Mouse (Mus musculus) neural tube, embryonic 13.5 days (tissue): ENCODE data around the gene Bcl2. TPM values are rescaled to one million over a fixed set of nuclear protein-coding genes. Genes with fewer than 3 reads are reported as not detected.

ENCODE experiments used
- ATAC-seq: fragments of 200-750 bp; cut with Nextera tagmentation; 2 replicates; pipeline ENCODE4 v1.8.0; 2017; ENCODE audit warnings: low read depth, mild to moderate bottlenecking, moderate TSS enrichment, moderate library complexity
- H3K27ac ChIP-seq: fragments of 300-500 bp; sonication (generic); replicated peaks from 2 replicates; pipeline ENCODE4 v1.5.1; 2015; ENCODE audit warnings: moderate library complexity, mild to moderate bottlenecking, inconsistent platforms
- H3K27me3 ChIP-seq: fragments of 300-500 bp; sonication (generic); 2 replicates; pipeline ENCODE4 v1.6.1; 2015; ENCODE audit warnings: mild to moderate bottlenecking, inconsistent platforms
- H3K36me3 ChIP-seq: fragments of 300-500 bp; sonication (generic); 2 replicates; pipeline ENCODE4 v1.6.1; 2015; ENCODE audit warnings: mild to moderate bottlenecking, inconsistent platforms
- H3K4me1 ChIP-seq: fragments of 300-500 bp; sonication (generic); replicated peaks from 2 replicates; pipeline ENCODE4 v1.6.1; 2015; ENCODE audit warnings: inconsistent platforms
- H3K4me2 ChIP-seq: fragments of 300-500 bp; sonication (generic); 2 replicates; pipeline ENCODE4 v1.6.1; 2015; ENCODE audit warnings: inconsistent platforms, mild to moderate bottlenecking, moderate library complexity
- H3K4me3 ChIP-seq: fragments of 300-500 bp; sonication (generic); 2 replicates; pipeline ENCODE4 v1.5.1; 2015; ENCODE audit warnings: mild to moderate bottlenecking, inconsistent platforms
- H3K9ac ChIP-seq: fragments of 300-500 bp; sonication (generic); 2 replicates; pipeline ENCODE4 v1.6.1; 2015; ENCODE audit warnings: moderate library complexity, mild to moderate bottlenecking, inconsistent platforms
- H3K9me3 ChIP-seq: fragments of 300-500 bp; sonication (generic); 2 replicates; pipeline ENCODE4 v1.6.1; 2016; ENCODE audit warnings: inconsistent platforms
- WGBS: fragments of 180-500 bp; shearing (Covaris S2); methylation state at CpG from one replicate; pipeline ENCODE4 v1.1.7; 2015; 5-methylcytosine and 5-hydroxymethylcytosine counted together
- polyA plus RNA-seq: library from polyadenylated mRNA; unstranded; fragments of >200 nt; fragmentation: Nextera tagmentation; extraction: Ambion mirVana; gene quantifications from 2 replicates; pipeline ENCODE4 v1.2.1, GENCODE M21; 2015

Gene Bcl2
- polyA plus RNA-seq, 1 experiment from 2014 or later, result 14.9 TPM

DNA sequence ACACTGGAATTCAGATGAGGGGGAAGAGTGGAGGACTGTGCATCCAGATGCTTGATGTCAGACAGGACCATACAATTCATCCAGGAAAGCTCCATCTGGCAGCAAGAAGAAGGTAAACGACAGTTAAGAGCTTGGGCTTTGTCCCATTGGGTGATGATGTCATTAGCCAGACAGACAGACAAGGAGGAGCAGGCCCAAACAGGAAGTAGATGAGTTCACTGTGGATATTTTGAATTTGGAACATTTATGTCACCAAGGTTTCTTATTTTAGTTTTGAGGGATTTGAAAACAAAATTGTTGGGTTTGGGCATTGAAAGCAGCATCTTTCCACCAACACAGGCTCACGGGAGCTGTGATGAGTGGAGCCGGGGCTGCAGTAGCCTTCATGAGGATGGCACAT, 29.5 kb downstream of the Bcl2 start:
- no peak overlapping the region for H3K4me2 ChIP-seq
- H3K9me3 ChIP-seq, result no peaks in the 10 kb centered on the region
- 77% methylated on average over 3 of the region's 3 CpGs for WGBS
- no peaks in the 10 kb centered on the region for H3K4me1 ChIP-seq
- no peaks in the 10 kb centered on the region for H3K27me3 ChIP-seq
- no peaks in the 10 kb centered on the region for H3K36me3 ChIP-seq
- no peak for ATAC-seq
- H3K9ac ChIP-seq, result no peak overlapping the region
- no peak overlapping the region for H3K27ac ChIP-seq
- no peak overlapping the region for H3K4me3 ChIP-seq

DNA sequence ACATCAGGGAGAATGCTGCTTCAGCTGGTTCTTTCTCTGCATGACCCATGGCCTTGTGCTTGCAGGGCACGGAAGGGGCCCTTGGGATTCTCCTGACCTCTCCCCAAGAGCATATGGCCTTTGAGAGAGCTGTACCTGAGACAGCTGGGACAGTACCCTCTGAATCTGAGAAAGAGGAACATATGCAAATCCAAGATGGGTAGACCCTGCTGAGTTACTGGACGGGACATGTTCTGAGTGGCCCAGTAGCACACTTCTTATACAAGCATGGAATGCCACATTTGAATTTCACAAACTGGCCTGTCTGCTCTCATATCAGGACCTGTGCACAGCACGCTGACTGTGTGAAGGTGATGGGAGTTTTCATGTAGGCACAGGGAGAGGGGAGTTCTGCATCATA, 31.2 kb downstream of the Bcl2 start:
- ATAC-seq, result no peak
- Histone ChIP-seq H3K27me3 (no peaks in the 10 kb centered on the region), H3K4me1 (no peaks in the 10 kb centered on the region), H3K27ac (no peak overlapping the region), H3K36me3 (no peaks in the 10 kb centered on the region), H3K4me3 (no peak overlapping the region), H3K9me3 (no peaks in the 10 kb centered on the region), H3K9ac (no peak overlapping the region), H3K4me2 (no peak overlapping the region)
- WGBS, result 92% methylated on average over 3 of the region's 3 CpGs

DNA sequence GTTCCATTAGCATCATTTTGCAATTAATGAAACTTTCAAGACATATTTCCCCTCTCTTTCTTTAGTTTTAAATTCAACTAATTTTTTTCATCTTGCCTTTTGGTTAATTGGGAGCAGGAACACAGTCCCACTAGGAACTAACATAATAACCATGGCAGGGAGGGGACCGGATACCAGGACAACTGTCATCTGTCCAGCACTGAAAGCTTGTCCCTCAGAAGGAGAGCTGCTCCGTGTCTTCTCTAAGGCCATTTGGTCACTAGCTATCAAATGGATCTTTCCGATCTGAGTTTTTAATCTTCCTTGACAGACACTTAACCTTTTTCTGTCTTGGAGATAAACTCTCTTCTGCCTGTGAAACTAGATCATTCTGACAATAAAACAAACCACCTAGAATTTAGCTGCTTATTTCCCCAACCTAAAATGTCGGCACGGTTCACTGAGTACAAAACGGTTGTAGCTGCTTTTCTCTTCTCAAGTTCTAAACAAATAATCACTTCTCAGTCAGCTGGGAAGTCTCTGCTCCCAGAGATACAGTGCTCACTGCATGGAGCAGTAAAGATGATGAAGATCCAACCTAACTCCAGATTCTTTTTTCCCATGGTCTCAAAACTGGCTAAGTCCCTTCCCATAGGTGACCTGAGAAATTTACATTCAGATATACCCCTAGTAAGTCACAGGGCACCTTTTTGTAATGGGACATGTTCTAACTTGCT, 34.1 kb downstream of the Bcl2 start:
- Histone ChIP-seq H3K36me3 (no peaks in the 10 kb centered on the region), H3K27me3 (no peaks in the 10 kb centered on the region), H3K9ac (no peak overlapping the region), H3K4me3 (no peak overlapping the region), H3K9me3 (no peaks in the 10 kb centered on the region), H3K4me2 (no peak overlapping the region), H3K4me1 (no peaks in the 10 kb centered on the region), H3K27ac (no peak overlapping the region)
- WGBS, result 79% methylated on average over 6 of the region's 6 CpGs
- no peak for ATAC-seq

DNA sequence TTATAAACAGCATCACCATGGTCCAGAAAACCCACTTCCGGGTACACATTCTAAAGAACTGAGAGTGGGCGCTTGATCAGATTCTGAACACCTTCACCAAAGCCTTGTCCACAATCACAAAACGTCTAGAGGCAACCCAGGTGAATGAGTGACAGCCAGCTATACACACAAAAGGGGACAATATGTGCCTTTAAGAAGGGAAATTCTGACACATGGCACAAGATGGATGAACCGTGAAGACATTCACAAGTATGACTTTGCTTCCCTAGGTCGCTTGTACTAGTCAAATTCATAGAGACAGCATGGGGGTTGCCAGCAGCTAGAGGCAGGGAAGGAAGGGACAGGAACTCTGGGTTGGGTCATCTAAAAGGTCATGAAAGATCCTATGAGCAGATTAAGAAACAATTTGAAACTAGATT, 36.0 kb downstream of the Bcl2 start:
- Histone ChIP-seq H3K9ac (no peak overlapping the region), H3K4me1 (no peaks in the 10 kb centered on the region), H3K27me3 (no peaks in the 10 kb centered on the region), H3K9me3 (no peaks in the 10 kb centered on the region), H3K36me3 (no peaks in the 10 kb centered on the region), H3K4me2 (no peak overlapping the region), H3K27ac (no peak overlapping the region), H3K4me3 (no peak overlapping the region)
- ATAC-seq, result no peak
- 83% methylated on average over 5 of the region's 5 CpGs for WGBS

DNA sequence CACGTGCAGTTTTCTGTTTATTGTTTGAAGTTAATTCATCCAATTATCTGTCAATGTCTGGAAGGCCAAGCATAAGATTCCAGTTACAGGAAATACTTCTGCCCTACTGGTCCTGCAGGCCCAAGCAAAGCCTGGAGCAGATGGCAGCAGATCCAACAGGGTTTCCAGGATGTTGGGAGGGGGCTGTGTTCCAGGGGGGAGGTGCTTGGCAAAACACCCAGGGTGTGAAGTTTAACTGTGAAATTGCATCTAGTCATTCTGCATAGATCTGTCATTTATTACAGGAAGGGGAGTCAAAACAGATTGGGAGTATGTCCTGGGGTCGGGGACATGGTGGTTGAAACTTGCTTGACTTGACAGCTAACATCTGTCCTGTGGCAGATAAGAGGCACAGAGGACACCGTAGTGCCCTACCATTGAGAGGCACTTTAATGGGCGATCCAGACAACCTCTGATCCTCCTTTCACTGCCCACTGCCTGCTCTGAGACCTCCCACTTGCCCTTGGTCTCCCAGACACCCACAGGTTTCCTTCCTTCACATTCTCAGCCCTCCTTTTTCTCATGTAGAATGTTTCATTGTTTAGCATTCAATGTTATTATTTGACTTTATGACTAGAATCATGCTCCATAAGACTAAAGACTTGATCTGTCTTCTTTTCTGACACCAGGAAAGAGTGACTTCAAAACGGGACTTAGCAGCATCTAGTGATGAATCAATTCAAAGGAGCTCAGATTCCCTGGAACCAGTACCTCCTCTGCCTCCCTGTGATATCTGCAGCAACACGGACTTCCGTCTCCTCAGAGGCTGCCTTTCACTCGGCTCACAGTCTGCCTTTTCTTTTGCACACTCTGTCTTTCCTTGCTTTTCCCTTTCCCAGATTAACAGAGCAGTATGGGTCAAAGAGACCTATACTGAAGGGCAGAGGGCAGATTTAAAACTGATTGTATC, 47.7 kb downstream of the Bcl2 start:
- no peak for ATAC-seq
- H3K27me3 ChIP-seq, result no peaks in the 10 kb centered on the region
- WGBS, result 70% methylated on average over 8 of the region's 8 CpGs

DNA sequence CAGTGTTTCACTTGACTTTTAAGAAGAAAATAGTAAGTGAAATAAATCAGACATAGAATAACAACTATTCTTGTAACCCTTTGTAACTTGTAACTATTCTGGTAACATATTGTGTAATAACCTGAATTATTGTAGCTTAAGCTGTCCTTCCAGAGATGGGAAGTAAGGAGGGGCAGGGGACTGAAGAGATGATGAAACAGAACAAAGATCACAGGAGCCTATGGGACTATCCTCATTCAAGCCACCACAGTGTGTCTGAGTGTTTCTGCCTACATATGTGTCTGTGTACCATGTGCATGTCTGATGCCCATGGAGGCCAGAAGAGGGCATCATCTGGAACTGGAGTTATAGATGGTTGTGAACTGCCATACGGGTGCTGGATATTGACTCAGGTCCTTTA, 49.1 kb downstream of the Bcl2 start:
- Histone ChIP-seq H3K4me2 (no peak overlapping the region), H3K9ac (no peak overlapping the region), H3K4me3 (no peak overlapping the region), H3K9me3 (no peaks in the 10 kb centered on the region), H3K27me3 (no peaks in the 10 kb centered on the region), H3K36me3 (no peaks in the 10 kb centered on the region), H3K4me1 (peaks cover 5% of the 10 kb centered on the region; the same call in 1 of the 2 replicates), H3K27ac (no peak overlapping the region)
- WGBS, result 97% methylated on average over 1 of the region's 1 CpGs
- no peak for ATAC-seq

More for the DNA sequence above, 47.7 kb downstream of the Bcl2 start:
- H3K27ac ChIP-seq, result no peak overlapping the region
- H3K9me3 ChIP-seq, result no peaks in the 10 kb centered on the region
- no peak overlapping the region for H3K4me2 ChIP-seq
- H3K9ac ChIP-seq, result no peak overlapping the region
- H3K4me1 ChIP-seq, result peaks cover 5% of the 10 kb centered on the region; the same call in 1 of the 2 replicates
- no peaks in the 10 kb centered on the region for H3K36me3 ChIP-seq
- no peak overlapping the region for H3K4me3 ChIP-seq

DNA sequence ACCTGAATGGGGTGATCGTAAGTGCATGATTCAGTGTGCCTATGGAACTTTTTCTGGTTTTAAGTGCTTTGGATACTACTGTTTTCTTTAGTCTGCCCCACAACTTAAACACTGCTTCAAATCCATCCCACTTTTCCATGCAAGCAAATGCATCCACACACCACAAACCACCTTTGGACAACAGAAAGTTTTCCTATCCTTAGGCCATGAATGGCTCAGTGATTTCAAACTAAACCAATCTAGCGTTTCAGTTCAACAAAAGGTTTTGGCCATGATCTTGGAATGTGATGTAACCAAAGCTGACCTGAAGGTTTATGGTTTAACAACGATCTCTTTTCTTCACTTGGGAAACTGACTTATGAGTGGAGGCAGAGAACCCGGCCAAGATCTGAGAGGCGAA, 51.6 kb downstream of the Bcl2 start:
- WGBS, result 81% methylated on average over 5 of the region's 5 CpGs

DNA sequence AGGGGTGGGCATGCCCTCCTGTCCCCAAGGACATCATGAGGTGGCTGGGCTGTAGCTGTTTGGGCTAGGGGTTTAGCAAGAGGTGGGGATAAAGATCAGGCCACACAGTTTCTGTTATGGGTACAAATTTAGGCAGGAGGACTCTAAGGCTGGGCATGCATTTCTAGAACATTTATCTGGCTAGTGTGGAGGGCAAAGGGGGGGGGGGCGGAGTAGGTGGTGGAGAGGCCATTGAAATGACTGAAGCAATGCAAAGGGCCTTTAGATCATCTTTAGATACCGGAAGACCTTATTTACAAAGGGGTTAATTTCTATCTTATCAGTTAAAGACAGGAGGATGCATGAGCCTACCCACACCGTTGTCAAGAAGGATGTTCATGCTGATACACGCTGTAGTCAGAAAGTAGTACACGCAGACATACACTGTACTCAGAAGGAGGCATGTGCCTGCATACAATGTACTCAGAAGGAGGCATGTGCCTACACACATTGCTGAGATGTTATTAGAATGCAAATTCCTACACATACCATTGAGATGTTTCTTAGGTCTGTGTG, 55.7 kb downstream of the Bcl2 start:
- Histone ChIP-seq H3K36me3 (no peaks in the 10 kb centered on the region), H3K9me3 (no peaks in the 10 kb centered on the region), H3K27ac (no peak overlapping the region), H3K4me2 (no peak overlapping the region), H3K9ac (no peak overlapping the region), H3K27me3 (no peaks in the 10 kb centered on the region), H3K4me3 (no peak overlapping the region), H3K4me1 (peaks cover 8% of the 10 kb centered on the region; the same call in 1 of the 2 replicates)
- ATAC-seq, result no peak
- 95% methylated on average over 5 of the region's 5 CpGs for WGBS

More for the DNA sequence above, 51.6 kb downstream of the Bcl2 start:
- Histone ChIP-seq H3K9ac (no peak overlapping the region), H3K27me3 (no peaks in the 10 kb centered on the region), H3K4me3 (no peak overlapping the region), H3K4me2 (no peak overlapping the region), H3K27ac (no peak overlapping the region), H3K9me3 (no peaks in the 10 kb centered on the region), H3K4me1 (peaks cover 5% of the 10 kb centered on the region; the same call in 1 of the 2 replicates), H3K36me3 (no peaks in the 10 kb centered on the region)
- ATAC-seq, result no peak

DNA sequence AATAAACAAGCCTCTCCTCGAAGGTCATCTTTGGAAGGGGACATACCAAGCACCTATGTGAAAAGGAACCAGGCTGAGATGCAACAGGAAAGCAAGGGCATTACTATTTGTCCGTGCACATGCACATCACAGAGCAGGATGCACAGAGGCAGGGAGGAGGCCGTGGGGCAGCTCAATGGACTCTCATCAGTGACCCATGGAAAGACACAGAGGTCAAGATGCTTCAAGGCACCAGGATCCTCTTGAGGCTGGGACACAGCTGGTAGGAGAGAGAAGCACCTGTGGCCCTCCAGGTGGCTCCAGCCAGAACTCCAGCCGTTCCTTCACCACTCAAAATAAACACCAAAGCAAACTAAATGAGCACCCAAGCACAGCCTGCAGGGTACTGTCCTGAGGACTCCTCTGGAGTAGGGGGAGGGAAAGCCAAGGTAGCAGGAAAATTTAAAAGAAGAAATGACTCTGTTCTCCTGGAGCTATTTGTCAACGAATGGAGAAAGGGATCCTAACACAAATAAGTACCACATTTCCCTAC, 57.8 kb downstream of the Bcl2 start:
- no peak overlapping the region for H3K27ac ChIP-seq
- H3K4me3 ChIP-seq, result no peak overlapping the region
- no peaks in the 10 kb centered on the region for H3K9me3 ChIP-seq
- WGBS, result 75% methylated on average over 5 of the region's 5 CpGs
- H3K4me1 ChIP-seq, result peaks cover 9% of the 10 kb centered on the region; the same call in 1 of the 2 replicates
- H3K9ac ChIP-seq, result no peak overlapping the region
- no peak for ATAC-seq
- no peaks in the 10 kb centered on the region for H3K36me3 ChIP-seq
- no peak overlapping the region for H3K4me2 ChIP-seq
- no peaks in the 10 kb centered on the region for H3K27me3 ChIP-seq

DNA sequence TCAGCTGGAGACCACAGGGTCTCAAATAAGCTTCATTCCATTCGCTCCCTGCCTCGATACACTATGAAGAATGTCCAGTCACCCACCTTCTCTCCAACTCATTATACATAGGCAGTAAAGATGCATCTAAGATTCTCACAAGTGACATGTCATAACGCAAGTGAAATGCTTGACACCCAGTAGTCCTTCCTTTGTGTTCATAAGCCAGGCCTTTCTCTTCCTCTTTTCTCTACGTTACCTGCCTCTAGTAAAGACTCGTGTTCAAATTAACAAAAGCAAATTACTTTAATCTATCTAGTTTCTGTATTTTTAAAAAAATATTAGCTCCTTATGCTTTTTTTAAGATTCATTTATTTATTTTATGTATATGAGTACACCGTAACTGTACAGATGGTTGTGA, 59.8 kb downstream of the Bcl2 start:
- 90% methylated on average over 6 of the region's 6 CpGs for WGBS
- Histone ChIP-seq H3K27ac (no peak overlapping the region), H3K27me3 (no peaks in the 10 kb centered on the region), H3K4me1 (peaks cover 14% of the 10 kb centered on the region), H3K4me3 (no peak overlapping the region), H3K9me3 (no peaks in the 10 kb centered on the region), H3K4me2 (no peak overlapping the region), H3K9ac (no peak overlapping the region), H3K36me3 (no peaks in the 10 kb centered on the region)
- ATAC-seq, result no peak

DNA sequence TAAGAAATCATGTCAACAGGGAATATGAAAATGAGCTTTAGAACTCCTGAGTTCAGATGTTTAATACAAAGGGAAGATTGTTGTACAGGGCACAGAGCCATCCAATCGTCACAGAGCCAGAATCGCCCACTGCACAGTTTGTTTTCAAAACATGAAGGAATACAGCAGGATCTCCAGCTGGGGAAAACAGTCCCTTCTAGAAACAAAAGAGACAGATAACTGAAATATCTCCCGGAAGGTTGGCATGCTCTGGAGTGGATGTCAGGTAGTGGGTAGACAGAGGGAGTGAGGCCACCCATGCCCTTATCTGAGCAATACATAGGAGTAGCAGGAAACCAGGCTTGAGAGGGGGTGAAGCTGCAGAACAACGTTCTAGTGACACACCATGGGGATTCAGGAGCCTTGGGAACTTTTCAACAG, 60.6 kb downstream of the Bcl2 start:
- ATAC-seq, result no peak
- WGBS, result 55% methylated on average over 4 of the region's 4 CpGs
- Histone ChIP-seq H3K4me2 (no peak overlapping the region), H3K36me3 (no peaks in the 10 kb centered on the region), H3K27ac (no peak overlapping the region), H3K27me3 (no peaks in the 10 kb centered on the region), H3K9me3 (no peaks in the 10 kb centered on the region), H3K9ac (no peak overlapping the region), H3K4me1 (peaks cover 14% of the 10 kb centered on the region), H3K4me3 (no peak overlapping the region)

DNA sequence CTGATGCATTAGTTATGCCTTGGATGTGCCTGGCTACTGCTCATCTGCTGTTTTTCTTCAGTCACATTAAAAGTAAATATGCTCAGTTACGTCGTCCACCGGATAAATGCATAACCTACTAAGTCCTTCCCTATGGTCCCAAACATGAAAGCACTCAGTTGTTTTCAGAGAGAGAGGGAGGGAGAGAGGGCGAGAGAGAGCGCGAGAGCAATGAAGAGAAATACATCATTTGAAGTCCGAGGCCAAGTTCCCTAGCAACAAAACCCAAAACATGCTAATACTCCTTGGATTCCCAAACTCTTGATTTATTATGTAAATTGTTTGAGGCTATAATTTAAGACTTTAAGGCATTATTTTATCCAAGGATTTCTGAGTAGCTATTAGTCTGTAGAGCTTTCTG, 62.9 kb downstream of the Bcl2 start:
- no peak overlapping the region for H3K27ac ChIP-seq
- H3K4me3 ChIP-seq, result no peak overlapping the region
- no peak overlapping the region for H3K9ac ChIP-seq
- no peak for ATAC-seq
- 36% methylated on average over 7 of the region's 7 CpGs for WGBS
- H3K4me2 ChIP-seq, result no peak overlapping the region
- H3K36me3 ChIP-seq, result no peaks in the 10 kb centered on the region
- H3K4me1 ChIP-seq, result peaks cover 10% of the 10 kb centered on the region
- no peaks in the 10 kb centered on the region for H3K27me3 ChIP-seq
- H3K9me3 ChIP-seq, result no peaks in the 10 kb centered on the region
